Mouse (Mus musculus): Measurements from ENCODE around the gene Snapc3. TPM values are rescaled to one million over a fixed set of nuclear protein-coding genes. Genes with fewer than 3 reads are reported as not detected.

The Snapc3 gene
- total and polyA plus RNA-seq, 3 experiments, result 18.2 to 28.7 (median 18.8) TPM

DNA sequence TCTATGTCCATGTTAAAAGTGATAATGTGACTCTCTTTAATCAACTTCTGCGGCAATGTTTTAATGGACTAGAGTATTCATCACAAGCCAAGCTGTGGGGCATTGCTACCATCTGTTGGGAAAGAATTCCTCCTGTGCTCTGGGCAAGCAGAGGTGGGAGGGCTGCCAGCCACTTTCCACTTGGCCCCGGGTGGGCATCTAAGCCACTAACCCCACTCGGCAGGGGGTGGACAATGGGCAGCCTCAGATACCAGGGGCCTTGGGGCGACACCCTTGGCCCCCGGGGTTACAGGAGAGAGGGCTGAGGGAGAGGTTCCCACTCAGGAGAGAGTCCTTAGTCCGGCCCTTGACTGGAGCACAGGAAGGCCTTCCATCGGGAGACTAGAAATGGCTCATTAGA, 50.1 kb downstream of the Snapc3 start:
- Histone ChIP-seq H3K4me2 (ENCODE audit: insufficient read depth, low read depth, poor library complexity, severe bottlenecking) (no peak overlapping the region), H3K27ac (ENCODE audit: insufficient read depth, low read depth) (no peak overlapping the region), H3K4me3 (replicated peaks in 1 of 3; ENCODE audit: low read depth in 2 of 3, low read length in 2 of 3, poor library complexity in 1 of 3) (no peak overlapping the region), H3K36me3 (replicated peaks in 1 of 2; ENCODE audit: control insufficient read depth in 1 of 2, insufficient read depth in 1 of 2, low read length in 1 of 2) (peaks cover 58 to 79% of the 10 kb centered on the region in 2 experiments), H3K27me3 (replicated peaks) (no peaks in the 10 kb centered on the region), H3K9me3 (replicated peaks; ENCODE audit: low read length) (no peaks in the 10 kb centered on the region), H3K79me2 (replicated peaks; ENCODE audit: control insufficient read depth, extremely low read depth, insufficient read depth, poor library complexity, severe bottlenecking) (peaks cover 5% of the 10 kb centered on the region; the same call in 1 of the 2 replicates), H3K9ac (ENCODE audit: insufficient read depth, low read depth) (no peak overlapping the region), H3K4me1 (ENCODE audit: control insufficient read depth in 1 of 2, insufficient read depth in 2 of 2) (peaks cover 0 to 27% of the 10 kb centered on the region in 2 experiments; a peak in 2 of 4 replicates)
- dilution Hi-C loops (cut with MboI; ENCODE audit: extremely low pct_ligation_motif_present, extremely low pct_unique_long_range_greater_than_20kb, low sequenced_read_pairs) (no loop called here), in situ Hi-C loops (cut with MboI; ENCODE audit: low pct_ligation_motif_present, low pct_unique_long_range_greater_than_20kb, low sequenced_read_pairs) (no loop called here)
- TF ChIP-seq MXI1 (IDR thresholded peaks at IDR 0.05; ENCODE audit: low read depth, low read length) (no peak), TBP (conservative IDR thresholded peaks at IDR 0.05; ENCODE audit: low read depth, low read length) (no peak), MAZ (IDR thresholded peaks at IDR 0.05; ENCODE audit: low read depth, low read length) (no peak), NELFE (IDR thresholded peaks at IDR 0.05; ENCODE audit: low read depth, low read length) (no peak), ZC3H11A (IDR thresholded peaks at IDR 0.05; ENCODE audit: low read depth, low read length) (no peak), JUND (conservative IDR thresholded peaks at IDR 0.05; ENCODE audit: low read depth, low read length) (no peak), ZKSCAN1 (IDR thresholded peaks at IDR 0.05; ENCODE audit: borderline replicate concordance, low read depth, low read length) (no peak), POLR2A (IDR thresholded peaks at IDR 0.05; ENCODE audit: low read depth, low read length) (no peak), RAD21 (IDR thresholded peaks at IDR 0.05; ENCODE audit: low read depth, low read length) (no peak)
- no peak for DNase-seq (ENCODE audit: extremely low read depth)

DNA sequence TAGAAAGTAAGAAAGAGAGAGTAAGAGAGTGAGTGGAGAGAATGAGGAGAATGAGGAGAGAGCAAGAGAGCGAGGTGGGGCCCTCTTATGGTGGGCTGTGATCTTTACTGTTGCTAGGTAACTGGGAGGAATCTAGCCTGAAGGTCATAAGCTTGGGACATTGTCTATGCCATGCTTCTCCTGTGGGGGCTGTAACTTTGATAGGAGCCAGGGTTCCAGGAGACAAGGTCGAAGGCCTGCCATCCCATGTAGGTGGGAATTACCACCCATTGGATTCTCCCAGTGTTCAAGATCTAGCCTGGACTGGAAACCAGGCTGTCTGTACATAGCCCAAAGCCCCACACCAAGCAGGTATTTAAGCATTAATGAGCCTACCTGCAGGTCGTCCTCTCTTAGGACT, 50.7 kb downstream of the Snapc3 start:
- Histone ChIP-seq H3K27me3 (replicated peaks) (no peaks in the 10 kb centered on the region), H3K9me3 (replicated peaks; ENCODE audit: low read length) (no peaks in the 10 kb centered on the region), H3K9ac (ENCODE audit: insufficient read depth, low read depth) (no peak overlapping the region), H3K27ac (ENCODE audit: insufficient read depth, low read depth) (no peak overlapping the region), H3K4me1 (ENCODE audit: control insufficient read depth in 1 of 2, insufficient read depth in 2 of 2) (peaks cover 0 to 27% of the 10 kb centered on the region in 2 experiments; a peak in 2 of 4 replicates), H3K4me2 (ENCODE audit: insufficient read depth, low read depth, poor library complexity, severe bottlenecking) (no peak overlapping the region), H3K79me2 (replicated peaks; ENCODE audit: control insufficient read depth, extremely low read depth, insufficient read depth, poor library complexity, severe bottlenecking) (peaks cover 7% of the 10 kb centered on the region; the same call in 1 of the 2 replicates), H3K36me3 (replicated peaks in 1 of 2; ENCODE audit: control insufficient read depth in 1 of 2, insufficient read depth in 1 of 2, low read length in 1 of 2) (peaks cover 57 to 77% of the 10 kb centered on the region in 2 experiments), H3K4me3 (replicated peaks in 1 of 3; ENCODE audit: low read depth in 2 of 3, low read length in 2 of 3, poor library complexity in 1 of 3) (no peak overlapping the region)
- dilution Hi-C loops (cut with MboI; ENCODE audit: extremely low pct_ligation_motif_present, extremely low pct_unique_long_range_greater_than_20kb, low sequenced_read_pairs) (no loop called here), in situ Hi-C loops (cut with MboI; ENCODE audit: low pct_ligation_motif_present, low pct_unique_long_range_greater_than_20kb, low sequenced_read_pairs) (no loop called here)
- no peak for DNase-seq (ENCODE audit: extremely low read depth)
- no peak for TF ChIP-seq ZC3H11A (IDR thresholded peaks at IDR 0.05; ENCODE audit: low read depth, low read length)
- no peak for TF ChIP-seq HCFC1 (IDR thresholded peaks at IDR 0.05; ENCODE audit: low read depth, low read length)
- no peak for TF ChIP-seq RAD21 (IDR thresholded peaks at IDR 0.05; ENCODE audit: low read depth, low read length)
- no peak for TF ChIP-seq NRF1 (IDR thresholded peaks at IDR 0.05; ENCODE audit: low read depth, low read length)
- no peak for TF ChIP-seq ZMIZ1 (IDR thresholded peaks at IDR 0.05; ENCODE audit: low read depth, low read length)

DNA sequence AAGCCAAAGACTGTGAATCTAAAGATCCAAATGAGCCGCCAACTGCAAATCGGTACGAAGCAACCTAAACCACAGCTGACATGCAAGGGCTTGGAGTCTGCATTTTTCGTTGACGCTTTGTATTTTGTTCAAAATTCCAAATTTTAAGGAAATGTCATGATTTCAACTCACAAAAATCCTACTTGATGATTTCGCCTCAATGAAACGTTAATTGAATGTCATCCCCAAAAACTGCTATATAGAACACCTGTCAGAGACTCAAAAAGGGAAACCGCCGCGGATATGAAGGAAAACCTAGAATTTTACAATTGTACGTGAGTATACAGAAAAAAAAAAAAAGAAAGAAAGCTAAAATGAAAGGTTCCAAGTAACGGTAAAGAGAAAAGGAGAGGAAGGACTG, 67.7 kb downstream of the Snapc3 start:
- peak overlapping the region; percentile 74 to 92 (median 81) for H3K4me3 ChIP-seq (replicated peaks in 1 of 3; ENCODE audit: low read depth in 2 of 3, low read length in 2 of 3, poor library complexity in 1 of 3)
- peak overlapping the region; percentile 70 for H3K9ac ChIP-seq (ENCODE audit: insufficient read depth, low read depth)
- TF ChIP-seq USF2 (conservative IDR thresholded peaks at IDR 0.05; ENCODE audit: low read depth, low read length) (no peak), CTCF (conservative IDR thresholded peaks at IDR 0.05 in 1 of 2, IDR thresholded peaks at IDR 0.05 in 1 of 2; ENCODE audit: low read depth in 2 of 2, low read length in 2 of 2) (no peak), KAT2A (IDR thresholded peaks at IDR 0.05; ENCODE audit: insufficient replicate concordance, low read length) (no peak)
- in situ Hi-C loops (cut with MboI; ENCODE audit: low pct_ligation_motif_present, low pct_unique_long_range_greater_than_20kb, low sequenced_read_pairs) (no loop called here), dilution Hi-C loops (cut with MboI; ENCODE audit: extremely low pct_ligation_motif_present, extremely low pct_unique_long_range_greater_than_20kb, low sequenced_read_pairs) (no loop called here)
- peak overlapping the region; percentile 83 for H3K4me2 ChIP-seq (ENCODE audit: insufficient read depth, low read depth, poor library complexity, severe bottlenecking)
- DNase-seq (ENCODE audit: extremely low read depth), result no peak
- no peaks in the 10 kb centered on the region for H3K27me3 ChIP-seq (replicated peaks)
- peaks cover 7 to 56% of the 10 kb centered on the region in 2 experiments; a peak in 3 of 4 replicates for H3K4me1 ChIP-seq (ENCODE audit: control insufficient read depth in 1 of 2, insufficient read depth in 2 of 2)
- peaks cover 25 to 42% of the 10 kb centered on the region in 2 experiments for H3K36me3 ChIP-seq (replicated peaks in 1 of 2; ENCODE audit: control insufficient read depth in 1 of 2, insufficient read depth in 1 of 2, low read length in 1 of 2)
- H3K9me3 ChIP-seq (replicated peaks; ENCODE audit: low read length), result peaks cover under 1% of the 10 kb centered on the region
- H3K27ac ChIP-seq (ENCODE audit: insufficient read depth, low read depth), result 0 out of 2 replicates have a peak overlapping the region, but pooled peaks have one; percentile 17
- peaks cover 34% of the 10 kb centered on the region for H3K79me2 ChIP-seq (replicated peaks; ENCODE audit: control insufficient read depth, extremely low read depth, insufficient read depth, poor library complexity, severe bottlenecking)

All from CH12.LX (cell line).